Mouse (Mus musculus): ENCODE results near the gene Nans.

- TF ChIP-seq CTCF (IDR thresholded peaks at IDR 0.05; ENCODE audit: extremely low read depth, insufficient read depth, insufficient read length, insufficient replicate concordance), result no peak
- no peak for TF ChIP-seq POLR2A (IDR thresholded peaks at IDR 0.05; ENCODE audit: low read depth, low read length)
Observed at GRCm38 (mm10) chr4:46543366-46544050, 54.5 kb downstream of the Nans start.
